Mouse (Mus musculus) kidney, postnatal 25 days (tissue): Measurements from ENCODE around the gene Prps1l3.

Experiments
- DNase-seq, 2 experiments: peaks; one replicate each; pipeline ENCODE4 v3.0.0; 2021; ENCODE audit warnings: mixed read lengths in 2 of 2

The Prps1l3 gene

DNA sequence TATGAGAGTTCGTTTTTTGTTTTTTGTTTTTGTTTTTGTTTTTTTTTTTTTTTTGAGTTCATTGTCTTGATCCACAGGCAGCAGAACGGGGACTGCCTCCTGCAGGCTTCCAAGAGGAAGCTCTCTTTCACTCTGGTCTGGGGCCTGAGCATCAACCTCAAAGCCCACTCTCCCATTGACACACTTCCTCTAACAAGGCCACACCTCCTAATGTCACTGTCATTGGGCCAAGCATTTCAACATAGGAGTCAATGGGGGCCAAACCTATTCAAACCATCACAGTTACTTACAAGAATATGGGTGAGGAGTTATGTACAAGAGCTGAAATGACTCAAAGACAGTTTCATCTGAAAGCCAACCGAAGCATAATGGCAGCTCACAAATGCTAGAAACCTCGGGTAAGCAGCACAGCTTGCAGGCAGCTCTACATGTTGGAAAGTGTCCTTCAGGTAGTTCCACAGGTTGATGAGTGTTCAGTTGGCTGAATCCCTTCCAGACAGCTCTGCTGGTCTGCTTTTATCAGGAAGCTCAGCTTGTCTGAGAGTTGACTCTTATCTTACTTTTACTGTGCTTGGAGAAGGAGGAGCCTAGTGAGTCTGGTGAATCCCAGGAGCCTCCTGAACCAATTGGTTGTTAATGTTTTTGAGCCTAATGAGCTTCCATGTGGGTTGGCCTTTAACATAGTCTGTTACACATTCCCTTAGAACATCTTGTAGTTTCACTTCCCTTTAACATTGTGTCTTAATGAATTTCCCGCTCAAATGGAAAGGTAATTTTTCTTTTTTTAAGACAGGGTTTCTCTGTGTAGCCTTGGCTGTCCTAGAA lies 13.7 kb downstream of the Prps1l3 start:
- no peak for DNase-seq

DNA sequence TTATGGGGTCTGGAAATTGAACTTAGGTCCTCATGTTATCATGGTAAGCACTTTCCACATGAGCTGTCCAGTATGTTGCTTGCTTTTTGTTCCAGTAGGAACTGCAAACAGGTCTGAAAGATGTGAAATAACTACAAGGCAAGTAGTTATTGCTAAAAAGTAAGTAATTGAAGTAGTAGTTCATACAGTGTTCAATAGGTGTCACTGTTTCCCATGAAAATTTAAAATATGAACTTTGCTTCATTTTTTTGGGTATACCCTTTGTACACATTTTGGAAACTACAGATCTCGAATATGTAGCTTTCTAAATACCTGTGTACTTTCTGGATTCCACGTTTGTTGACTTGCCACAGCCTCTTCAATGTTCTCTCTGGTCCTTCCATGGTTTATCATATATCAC lies 28.4 kb downstream of the Prps1l3 start:
- no peak for DNase-seq

DNA sequence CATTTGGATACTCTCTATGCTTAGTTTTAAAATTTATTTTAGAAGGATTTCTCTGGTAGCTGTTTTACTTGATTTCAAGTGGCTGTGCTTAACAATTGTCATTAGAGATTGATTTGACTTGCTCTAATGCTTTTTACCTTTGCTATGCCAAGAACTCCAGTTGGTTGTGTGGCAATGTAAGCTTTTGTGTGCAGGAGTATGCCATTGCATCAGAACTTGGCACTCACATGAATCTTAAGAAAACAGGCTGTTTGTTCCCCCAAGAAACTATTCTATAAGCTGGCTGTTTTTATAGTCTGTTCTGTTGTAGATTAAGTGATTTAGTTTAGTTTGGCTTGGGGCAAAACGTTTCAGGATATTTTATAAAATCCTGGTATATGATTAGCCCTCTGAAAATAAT lies 45.2 kb downstream of the Prps1l3 start:
- no peak for DNase-seq

DNA sequence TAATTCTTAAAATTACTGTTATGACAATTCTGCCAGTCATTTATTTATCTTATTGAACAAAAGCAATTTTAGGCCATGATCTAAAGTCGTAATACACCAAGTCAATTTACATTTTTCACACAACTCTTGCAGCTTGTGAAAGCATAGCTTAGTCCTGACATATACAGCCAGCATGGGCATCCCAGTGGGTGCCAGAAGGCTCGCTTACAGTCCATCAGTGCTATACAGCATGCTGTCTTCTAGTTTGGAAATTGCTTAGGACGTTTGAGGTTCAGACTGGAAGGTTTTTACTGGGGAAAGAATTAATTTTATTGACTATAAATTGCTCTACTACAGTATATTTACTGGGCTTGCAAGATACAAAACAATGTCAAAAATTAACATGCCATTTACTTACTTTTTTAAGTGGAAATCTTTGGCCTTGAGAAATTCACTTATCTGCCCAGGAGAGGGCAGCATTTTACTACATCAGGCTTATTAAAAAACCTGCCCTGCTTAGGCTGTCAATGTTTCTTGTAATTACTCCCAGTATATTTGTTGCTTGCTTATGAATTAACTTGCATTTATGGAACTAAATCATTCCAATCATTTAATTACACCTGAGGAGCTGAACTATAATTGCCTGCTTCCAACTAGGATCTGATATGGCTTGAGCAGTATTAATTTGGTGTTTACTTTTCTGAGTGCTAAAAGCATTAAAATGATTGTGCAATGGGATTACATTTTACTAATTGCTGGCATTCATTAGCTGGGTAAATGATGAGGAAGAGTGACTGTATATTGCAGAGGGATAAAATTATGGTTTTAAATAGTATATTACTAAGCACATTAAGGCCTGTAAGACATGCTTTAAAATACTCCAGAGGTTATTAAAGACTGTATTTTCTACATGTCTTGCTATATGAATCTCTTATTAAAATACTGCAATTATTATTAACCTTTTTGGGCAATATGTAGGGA lies 51.2 kb downstream of the Prps1l3 start:
- DNase-seq: peak in 1 of 2 experiments; percentile 9

DNA sequence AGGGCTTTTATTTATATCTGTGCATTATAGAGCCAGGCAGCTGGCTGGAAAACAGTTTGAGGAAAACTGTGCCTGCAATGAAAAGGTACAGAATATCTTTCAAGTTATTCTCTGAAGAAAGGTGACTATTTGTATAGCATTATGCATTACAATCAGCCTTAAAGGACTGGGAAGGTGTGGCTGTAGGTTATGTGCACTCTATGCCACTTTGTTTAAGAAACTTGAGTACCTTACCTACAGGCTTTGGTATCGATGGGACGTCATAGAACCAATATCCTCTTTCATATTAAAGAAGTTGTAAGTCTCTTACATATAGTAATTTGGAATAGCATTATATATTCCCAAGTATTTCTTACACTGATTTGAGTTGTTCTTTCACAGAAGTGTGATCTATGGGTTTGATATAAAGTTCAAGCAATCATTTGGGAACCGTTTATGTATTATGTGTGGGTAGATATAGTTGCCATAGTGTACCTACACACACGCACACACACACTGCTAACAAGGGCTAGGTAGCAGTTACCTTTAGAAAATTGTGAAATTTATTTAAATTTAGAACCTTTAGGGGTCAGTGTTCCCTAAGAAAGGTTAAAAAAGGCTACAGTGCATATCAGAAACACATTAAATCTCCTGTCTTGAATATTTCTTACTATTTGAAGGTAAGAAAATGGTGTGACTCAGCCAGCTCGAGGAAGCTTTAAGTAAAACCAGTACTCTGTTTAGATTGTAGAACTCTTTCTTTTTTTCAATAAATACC lies 55.3 kb downstream of the Prps1l3 start:
- DNase-seq: no peak
